Mouse (Mus musculus): ENCODE measurements around the gene Tff3. TPM values are rescaled to one million over a fixed set of nuclear protein-coding genes. Genes with fewer than 3 reads are reported as not detected.

Tff3 gene
- polyA plus RNA-seq, 1 experiment from 2014 or later = not detected

DNA sequence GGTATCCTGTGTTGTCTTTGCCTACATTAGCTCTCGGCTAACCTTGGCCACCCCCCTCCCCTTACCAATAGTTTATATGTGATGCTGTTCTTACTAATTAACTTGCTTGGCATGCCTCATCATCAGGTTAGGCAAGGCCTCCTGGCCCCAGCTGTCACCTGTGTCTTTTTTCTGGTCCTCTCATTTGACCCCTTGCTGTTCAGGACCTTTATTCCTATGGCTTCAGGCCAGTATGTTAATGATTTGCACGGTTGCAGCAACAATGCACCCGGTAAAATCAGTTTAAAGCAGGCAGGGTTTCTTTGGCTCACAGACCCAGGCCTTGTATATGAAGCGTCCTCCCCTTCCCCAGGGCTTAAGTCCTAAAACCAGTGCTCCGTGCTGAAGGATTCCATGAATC lies 23.1 kb upstream of the Tff3 start:
- H3K36me3 ChIP-seq (ENCODE audit: control insufficient read depth, insufficient read depth) = no peaks in the 10 kb centered on the region
- WGBS = 33% methylated on average over 5 of the region's 5 CpGs
- no peak overlapping the region for H3K27ac ChIP-seq (ENCODE audit: low read length)
- H3K9ac ChIP-seq (replicated peaks; ENCODE audit: low read depth, low read length) = no peak overlapping the region
- H3K4me1 ChIP-seq (replicated peaks; ENCODE audit: control insufficient read depth, insufficient read depth, low read length) = no peaks in the 10 kb centered on the region
- no peaks in the 10 kb centered on the region for H3K9me3 ChIP-seq (ENCODE audit: control insufficient read depth, low read length)
- no peak overlapping the region for H3K4me2 ChIP-seq (ENCODE audit: low read length)
- ATAC-seq = no peak
- H3K4me3 ChIP-seq (replicated peaks; ENCODE audit: low read length) = no peak overlapping the region
- no peaks in the 10 kb centered on the region for H3K27me3 ChIP-seq (replicated peaks; ENCODE audit: control insufficient read depth, insufficient read depth, low read length)

DNA sequence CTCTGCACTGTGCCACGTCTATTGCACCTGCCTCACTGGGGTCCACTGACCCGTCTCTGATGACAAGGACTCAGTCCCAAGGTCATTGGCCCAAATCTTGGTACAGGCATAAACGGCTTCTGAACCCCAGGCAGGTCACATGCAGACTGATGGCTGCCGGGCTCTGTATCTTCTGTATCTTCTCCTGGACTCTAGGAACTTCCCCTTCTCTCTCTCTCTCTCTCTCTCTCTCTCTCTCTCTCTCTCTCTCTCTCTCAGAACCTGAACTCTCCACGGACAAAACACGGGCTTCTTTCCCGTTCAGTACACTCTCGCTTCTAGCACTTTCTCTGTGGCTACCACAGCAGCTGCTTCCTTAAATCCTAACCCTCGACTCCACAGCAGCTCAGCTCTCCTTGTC lies 16.6 kb upstream of the Tff3 start:
- H3K9me3 ChIP-seq (ENCODE audit: control insufficient read depth, low read length) = no peaks in the 10 kb centered on the region
- no peak overlapping the region for H3K27ac ChIP-seq (ENCODE audit: low read length)
- ATAC-seq = no peak
- 85% methylated on average over 9 of the region's 9 CpGs for WGBS
- no peak overlapping the region for H3K9ac ChIP-seq (replicated peaks; ENCODE audit: low read depth, low read length)
- no peak overlapping the region for H3K4me3 ChIP-seq (replicated peaks; ENCODE audit: low read length)
- H3K27me3 ChIP-seq (replicated peaks; ENCODE audit: control insufficient read depth, insufficient read depth, low read length) = no peaks in the 10 kb centered on the region
- no peak overlapping the region for H3K4me2 ChIP-seq (ENCODE audit: low read length)
- H3K4me1 ChIP-seq (replicated peaks; ENCODE audit: control insufficient read depth, insufficient read depth, low read length) = no peaks in the 10 kb centered on the region
- no peaks in the 10 kb centered on the region for H3K36me3 ChIP-seq (ENCODE audit: control insufficient read depth, insufficient read depth)

DNA sequence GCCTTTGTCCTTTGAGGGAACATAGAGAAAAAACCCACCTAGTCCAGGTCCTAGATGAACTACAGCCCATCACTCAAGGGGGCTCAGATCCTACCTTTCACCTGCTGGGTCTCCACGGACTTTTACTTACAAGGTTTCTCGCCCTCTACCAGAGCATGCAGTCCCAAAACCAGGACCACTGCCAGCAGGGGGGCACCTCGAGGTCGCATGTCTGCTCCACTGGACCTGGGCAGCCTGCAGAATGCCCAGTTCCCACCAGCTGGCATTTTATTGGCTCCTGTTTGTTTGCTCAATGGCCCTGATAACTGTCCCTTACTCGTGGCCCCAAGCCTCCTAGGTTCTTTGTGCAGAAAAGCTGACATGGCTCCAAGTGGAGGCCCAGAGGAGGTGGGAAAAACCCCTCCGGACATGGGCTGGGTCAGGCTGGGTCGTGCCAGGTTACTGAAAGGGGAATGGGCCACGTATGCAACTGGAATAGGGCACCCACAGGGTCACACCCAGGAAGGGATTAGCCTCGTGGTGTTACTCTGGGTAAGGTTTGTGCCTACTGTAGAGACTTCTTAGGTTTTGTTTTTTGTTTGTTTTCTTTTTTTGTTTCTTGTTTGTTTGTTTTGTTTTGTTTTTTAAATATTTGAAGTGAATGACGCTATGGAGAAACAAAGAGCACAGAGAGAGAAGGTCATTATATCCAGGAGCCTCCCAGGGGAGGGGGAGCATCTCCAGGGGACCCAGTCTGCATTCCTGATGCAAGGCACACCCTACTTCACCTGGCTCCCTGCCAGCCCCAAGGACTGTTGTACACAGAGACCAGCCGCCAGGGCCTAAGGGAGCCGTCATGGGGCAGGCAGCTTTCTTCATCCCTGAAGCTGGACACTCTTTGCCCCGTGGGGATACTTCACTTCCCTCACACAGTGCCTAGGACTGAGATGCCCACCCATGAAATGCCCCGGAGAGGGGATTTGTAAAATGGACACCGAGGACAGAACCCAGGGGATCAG lies 14.9 kb upstream of the Tff3 start, which contains the start of gene Tff2:
Tff2 (minus strand) TSS at position 243 of the 998 bp plus-strand sequence.
- ATAC-seq = no peak; the same call in 1 of the 2 replicates
- 54% methylated on average over 15 of the region's 15 CpGs for WGBS
- H3K4me2 ChIP-seq (ENCODE audit: low read length) = no peak within 1 kb of the TSS

GRCm38 (mm10) chr17:31142116-31142515 lies 12.7 kb upstream of the Tff3 start:
- Histone ChIP-seq H3K27ac (ENCODE audit: low read length) (no peak overlapping the region), H3K27me3 (replicated peaks; ENCODE audit: control insufficient read depth, insufficient read depth, low read length) (no peaks in the 10 kb centered on the region), H3K4me2 (ENCODE audit: low read length) (no peak overlapping the region), H3K9ac (replicated peaks; ENCODE audit: low read depth, low read length) (no peak overlapping the region), H3K4me3 (replicated peaks; ENCODE audit: low read length) (no peak overlapping the region), H3K4me1 (replicated peaks; ENCODE audit: control insufficient read depth, insufficient read depth, low read length) (no peaks in the 10 kb centered on the region), H3K9me3 (ENCODE audit: control insufficient read depth, low read length) (no peaks in the 10 kb centered on the region), H3K36me3 (ENCODE audit: control insufficient read depth, insufficient read depth) (no peaks in the 10 kb centered on the region)
- ATAC-seq = no peak
- 91% methylated on average over 7 of the region's 7 CpGs for whole genome bisulfite sequencing

More for the DNA sequence above, 14.9 kb upstream of the Tff3 start, which contains the start of gene Tff2:
- no peak within 1 kb of the TSS for H3K27ac ChIP-seq (ENCODE audit: low read length)
- no peak within 1 kb of the TSS for H3K4me3 ChIP-seq (replicated peaks; ENCODE audit: low read length)
- no peak within 1 kb of the TSS for H3K9ac ChIP-seq (replicated peaks; ENCODE audit: low read depth, low read length)
- H3K4me1 ChIP-seq (replicated peaks; ENCODE audit: control insufficient read depth, insufficient read depth, low read length) = no peaks in the 10 kb centered on the region
- H3K9me3 ChIP-seq (ENCODE audit: control insufficient read depth, low read length) = no peaks in the 10 kb centered on the region
- no peaks in the 10 kb centered on the region for H3K36me3 ChIP-seq (ENCODE audit: control insufficient read depth, insufficient read depth)
- H3K27me3 ChIP-seq (replicated peaks; ENCODE audit: control insufficient read depth, insufficient read depth, low read length) = no peaks in the 10 kb centered on the region

DNA sequence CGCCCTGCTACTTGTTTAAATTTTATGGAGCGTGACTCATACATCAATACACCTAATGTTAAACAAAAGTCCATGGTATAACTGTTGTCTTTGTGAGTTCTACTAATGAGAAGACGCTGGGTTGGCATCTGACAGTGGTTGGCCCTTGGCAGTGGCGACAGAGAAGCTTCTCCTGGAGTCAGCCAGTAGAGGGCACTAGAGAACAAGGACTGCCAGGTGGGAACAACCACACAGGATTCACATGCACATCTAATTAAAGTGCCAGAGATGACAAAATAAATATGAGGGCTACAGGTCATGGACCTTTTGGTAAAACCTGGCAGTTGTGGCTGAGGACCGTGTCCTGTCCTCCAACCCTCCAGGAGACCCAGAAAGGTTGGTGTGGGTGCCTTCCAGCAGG lies 9.0 kb upstream of the Tff3 start:
- no peaks in the 10 kb centered on the region for H3K27me3 ChIP-seq (replicated peaks; ENCODE audit: control insufficient read depth, insufficient read depth, low read length)
- H3K36me3 ChIP-seq (ENCODE audit: control insufficient read depth, insufficient read depth) = no peaks in the 10 kb centered on the region
- 19% methylated on average over 5 of the region's 5 CpGs for WGBS
- no peak overlapping the region for H3K4me3 ChIP-seq (replicated peaks; ENCODE audit: low read length)
- ATAC-seq = no peak
- no peak overlapping the region for H3K4me2 ChIP-seq (ENCODE audit: low read length)
- H3K27ac ChIP-seq (ENCODE audit: low read length) = no peak overlapping the region
- no peaks in the 10 kb centered on the region for H3K4me1 ChIP-seq (replicated peaks; ENCODE audit: control insufficient read depth, insufficient read depth, low read length)
- H3K9ac ChIP-seq (replicated peaks; ENCODE audit: low read depth, low read length) = no peak overlapping the region
- no peaks in the 10 kb centered on the region for H3K9me3 ChIP-seq (ENCODE audit: control insufficient read depth, low read length)

DNA sequence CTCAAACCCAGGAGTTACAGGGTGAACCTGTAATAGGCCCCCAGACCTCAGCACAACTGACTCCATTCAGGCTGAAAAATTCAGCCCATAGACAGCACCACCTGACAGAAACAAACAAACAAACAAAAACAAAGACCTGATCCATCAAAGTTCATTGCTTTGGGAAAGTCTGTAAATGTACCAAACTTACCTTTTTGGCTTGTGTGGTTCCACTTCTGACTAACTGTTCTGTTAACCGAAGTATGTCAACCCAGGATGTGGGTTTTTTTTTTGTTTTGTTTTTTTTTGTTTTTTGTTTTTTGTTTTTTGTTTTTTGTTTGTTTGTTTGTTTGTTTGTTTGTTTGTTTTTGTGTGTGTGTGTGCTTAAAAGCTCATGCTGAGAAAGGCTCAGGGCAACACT lies 7.4 kb upstream of the Tff3 start:
- H3K4me3 ChIP-seq (replicated peaks; ENCODE audit: low read length) = no peak overlapping the region
- H3K27ac ChIP-seq (ENCODE audit: low read length) = no peak overlapping the region
- H3K9me3 ChIP-seq (ENCODE audit: control insufficient read depth, low read length) = no peaks in the 10 kb centered on the region
- H3K36me3 ChIP-seq (ENCODE audit: control insufficient read depth, insufficient read depth) = no peaks in the 10 kb centered on the region
- no peaks in the 10 kb centered on the region for H3K27me3 ChIP-seq (replicated peaks; ENCODE audit: control insufficient read depth, insufficient read depth, low read length)
- no peak overlapping the region for H3K9ac ChIP-seq (replicated peaks; ENCODE audit: low read depth, low read length)
- H3K4me1 ChIP-seq (replicated peaks; ENCODE audit: control insufficient read depth, insufficient read depth, low read length) = no peaks in the 10 kb centered on the region
- no peak overlapping the region for H3K4me2 ChIP-seq (ENCODE audit: low read length)
- WGBS = 85% methylated on average over 1 of the region's 1 CpGs
- no peak for ATAC-seq

- H3K4me1 ChIP-seq (replicated peaks; ENCODE audit: control insufficient read depth, insufficient read depth, low read length) = no peaks in the 10 kb centered on the region; the same call in 1 of the 2 replicates
- H3K27ac ChIP-seq (ENCODE audit: low read length) = no peak overlapping the region
- no peaks in the 10 kb centered on the region for H3K36me3 ChIP-seq (ENCODE audit: control insufficient read depth, insufficient read depth)
- no peak overlapping the region for H3K4me3 ChIP-seq (replicated peaks; ENCODE audit: low read length)
- H3K9ac ChIP-seq (replicated peaks; ENCODE audit: low read depth, low read length) = no peak overlapping the region
- H3K9me3 ChIP-seq (ENCODE audit: control insufficient read depth, low read length) = no peaks in the 10 kb centered on the region
- WGBS = 38% methylated on average over 3 of the region's 3 CpGs
- H3K4me2 ChIP-seq (ENCODE audit: low read length) = no peak overlapping the region
- ATAC-seq = no peak
- H3K27me3 ChIP-seq (replicated peaks; ENCODE audit: control insufficient read depth, insufficient read depth, low read length) = no peaks in the 10 kb centered on the region
Observed at GRCm38 (mm10) chr17:31136291-31136690, 6.8 kb upstream of the Tff3 start.

DNA sequence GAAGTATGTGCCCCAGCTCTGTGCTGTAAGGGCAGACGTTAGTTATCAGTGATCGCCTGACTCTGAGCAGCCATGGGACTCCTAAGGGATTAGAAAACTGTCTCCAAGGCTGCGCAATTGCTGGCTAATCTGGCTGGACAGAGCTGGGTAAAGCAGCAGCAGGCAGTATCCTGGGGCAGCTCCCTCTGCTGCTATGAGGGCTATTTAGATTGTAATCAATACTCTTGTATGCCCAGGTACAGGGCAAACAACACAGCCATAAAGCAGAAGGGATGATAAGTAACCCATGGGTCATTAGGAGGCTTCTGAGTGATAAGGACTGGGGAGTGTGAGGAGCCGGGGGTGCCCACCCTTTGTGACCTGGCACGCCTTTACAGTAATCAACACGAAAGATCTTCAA lies 5.5 kb upstream of the Tff3 start:
- WGBS = 87% methylated on average over 6 of the region's 6 CpGs
- Histone ChIP-seq H3K4me1 (replicated peaks; ENCODE audit: control insufficient read depth, insufficient read depth, low read length) (no peaks in the 10 kb centered on the region; the same call in 1 of the 2 replicates), H3K27ac (ENCODE audit: low read length) (no peak overlapping the region), H3K27me3 (replicated peaks; ENCODE audit: control insufficient read depth, insufficient read depth, low read length) (no peaks in the 10 kb centered on the region), H3K36me3 (ENCODE audit: control insufficient read depth, insufficient read depth) (no peaks in the 10 kb centered on the region), H3K9me3 (ENCODE audit: control insufficient read depth, low read length) (no peaks in the 10 kb centered on the region), H3K9ac (replicated peaks; ENCODE audit: low read depth, low read length) (no peak overlapping the region), H3K4me3 (replicated peaks; ENCODE audit: low read length) (no peak overlapping the region), H3K4me2 (ENCODE audit: low read length) (no peak overlapping the region)
- no peak for ATAC-seq

GRCm38 (mm10) chr17:31133776-31134175 lies 4.3 kb upstream of the Tff3 start:
- 86% methylated on average over 15 of the region's 15 CpGs for WGBS
- no peak overlapping the region for H3K4me2 ChIP-seq (ENCODE audit: low read length)
- H3K9ac ChIP-seq (replicated peaks; ENCODE audit: low read depth, low read length) = no peak overlapping the region
- no peak overlapping the region for H3K27ac ChIP-seq (ENCODE audit: low read length)
- no peaks in the 10 kb centered on the region for H3K27me3 ChIP-seq (replicated peaks; ENCODE audit: control insufficient read depth, insufficient read depth, low read length)
- no peaks in the 10 kb centered on the region for H3K36me3 ChIP-seq (ENCODE audit: control insufficient read depth, insufficient read depth)
- H3K4me1 ChIP-seq (replicated peaks; ENCODE audit: control insufficient read depth, insufficient read depth, low read length) = no peaks in the 10 kb centered on the region; the same call in 1 of the 2 replicates
- H3K4me3 ChIP-seq (replicated peaks; ENCODE audit: low read length) = no peak overlapping the region
- no peaks in the 10 kb centered on the region for H3K9me3 ChIP-seq (ENCODE audit: control insufficient read depth, low read length)
- no peak for ATAC-seq
